Mouse (Mus musculus): ENCODE data around the gene Rimbp2.
"Not testable (repeated sequence)": the region's sequence is repeated elsewhere in the genome, so short reads cannot be mapped to it uniquely, and the experiment has no call there.

GRCm38 (mm10) chr5:128977466-128977865, 24.2 kb upstream of the Rimbp2 start:
- TF ChIP-seq POLR2A (IDR thresholded peaks at IDR 0.05; ENCODE audit: low read depth, low read length); CTCF (IDR thresholded peaks at IDR 0.05; ENCODE audit: extremely low read depth, insufficient read length, insufficient replicate concordance, low read depth, low read length): not testable (repeated sequence)
